Mouse (Mus musculus) embryonic facial prominence, embryonic 11.5 days (tissue): ENCODE measurements around the gene Taf6. TPM values are rescaled to one million over a fixed set of nuclear protein-coding genes. Genes with fewer than 3 reads are reported as not detected.
"Not testable (repeated sequence)": the region's sequence is repeated elsewhere in the genome, so short reads cannot be mapped to it uniquely, and the experiment has no call there.

Source experiments
- ATAC-seq: fragments of 200-750 bp; cut with Nextera tagmentation; replicated peaks from 2 replicates; pipeline ENCODE4 v1.8.0; 2017; ENCODE audit warnings: low read depth; ENCODE audit not compliant: insufficient number of reproducible peaks, low FRiP score, low TSS enrichment
- DNase-seq: peaks from one replicate; pipeline ENCODE4 v3.0.0-alpha.2; 2015; ENCODE audit warnings: low spot score
- H3K27ac ChIP-seq: fragments of 300-500 bp; sonication (generic); replicated peaks from 2 replicates; pipeline ENCODE4 v1.5.1; 2014; ENCODE audit warnings: mild to moderate bottlenecking, low read depth, low read length, control low read depth
- H3K27me3 ChIP-seq: fragments of 300-500 bp; sonication (generic); 2 replicates; pipeline ENCODE4 v1.6.1; 2014; ENCODE audit warnings: mild to moderate bottlenecking, low read length, moderate library complexity, mixed read lengths; ENCODE audit not compliant: control insufficient read depth, insufficient read depth
- H3K36me3 ChIP-seq: fragments of 300-500 bp; sonication (generic); replicated peaks from 2 replicates; pipeline ENCODE4 v1.6.1; 2014; ENCODE audit warnings: low read depth, mild to moderate bottlenecking, low read length, moderate library complexity, mixed read lengths; ENCODE audit not compliant: control insufficient read depth, insufficient read depth
- H3K4me1 ChIP-seq: fragments of 300-500 bp; sonication (generic); 2 replicates; pipeline ENCODE4 v1.6.1; 2014; ENCODE audit warnings: low read length, mixed read lengths; ENCODE audit not compliant: control insufficient read depth, insufficient read depth
- H3K4me2 ChIP-seq: fragments of 300-500 bp; sonication (generic); 2 replicates; pipeline ENCODE4 v1.6.1; 2014; ENCODE audit warnings: low read depth, mild to moderate bottlenecking, control low read depth, low read length, moderate library complexity
- H3K4me3 ChIP-seq: fragments of 300-500 bp; sonication (generic); 2 replicates; pipeline ENCODE4 v1.5.1; 2014; ENCODE audit warnings: low read depth, low read length, control low read depth
- H3K9ac ChIP-seq: fragments of 300-500 bp; sonication (generic); replicated peaks from 2 replicates; pipeline ENCODE4 v1.6.1; 2014; ENCODE audit warnings: mild to moderate bottlenecking, control low read depth, low read length
- H3K9me3 ChIP-seq: fragments of 300-500 bp; sonication (generic); replicated peaks from 2 replicates; pipeline ENCODE4 v1.6.1; 2016; ENCODE audit warnings: mild to moderate bottlenecking, low read length, inconsistent platforms, mixed read lengths; ENCODE audit not compliant: control insufficient read depth
- WGBS: fragments of 180-500 bp; shearing (Covaris S2); extraction: QIAGEN DNeasy Blood & Tissue Kit; methylation state at CpG from one replicate; pipeline ENCODE4 v1.1.7; 2014; 5-methylcytosine and 5-hydroxymethylcytosine counted together
- polyA plus RNA-seq: library from polyadenylated mRNA; unstranded; fragments of >200 nt; fragmentation: Nextera tagmentation; extraction: Ambion mirVana; gene quantifications from 2 replicates; pipeline ENCODE4 v1.2.1, GENCODE M21; 2014

Gene Taf6
- polyA plus RNA-seq, 1 experiment from 2014 or later, result 125 TPM

DNA sequence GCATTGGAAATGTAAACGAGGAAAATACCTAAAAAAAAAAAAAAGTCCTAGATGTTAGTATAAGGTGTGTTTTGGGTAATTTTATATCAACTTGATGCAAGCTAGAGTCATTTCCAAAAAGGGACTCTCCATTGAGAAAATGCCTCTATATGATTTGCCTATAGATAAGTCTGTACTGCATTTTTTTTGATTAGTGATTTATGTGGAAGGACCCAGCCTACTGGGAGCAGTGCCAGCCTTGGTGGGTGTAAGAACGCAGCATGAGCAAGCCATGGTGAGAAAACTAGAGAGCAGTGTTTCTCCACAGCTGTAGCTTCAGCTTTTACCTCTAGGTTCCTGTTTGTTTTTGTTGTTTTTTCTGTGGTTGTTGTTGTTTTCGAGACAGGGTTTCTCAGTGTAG is 36.0 kb upstream of the Taf6 start:
- H3K27ac ChIP-seq, result no peak overlapping the region
- H3K27me3 ChIP-seq, result no peaks in the 10 kb centered on the region
- H3K4me3 ChIP-seq, result no peak overlapping the region
- H3K9ac ChIP-seq, result no peak overlapping the region
- H3K4me1 ChIP-seq, result no peaks in the 10 kb centered on the region
- WGBS, result 60% methylated on average over 3 of the region's 3 CpGs
- no peak overlapping the region for H3K4me2 ChIP-seq
- H3K9me3 ChIP-seq, result no peaks in the 10 kb centered on the region
- H3K36me3 ChIP-seq, result no peaks in the 10 kb centered on the region
- DNase-seq (no peak), ATAC-seq (no peak)

GRCm38 (mm10) chr5:138222111-138222510 is 34.9 kb upstream of the Taf6 start:
- no peak for ATAC-seq
- WGBS, result 23% methylated on average over 4 of the region's 4 CpGs

GRCm38 (mm10) chr5:138219864-138220263 is 32.6 kb upstream of the Taf6 start:
- DNase-seq (no peak), ATAC-seq (no peak)
- Histone ChIP-seq H3K9me3 (no peaks in the 10 kb centered on the region), H3K4me3 (no peak overlapping the region), H3K27ac (no peak overlapping the region), H3K27me3 (no peaks in the 10 kb centered on the region), H3K36me3 (no peaks in the 10 kb centered on the region), H3K4me1 (no peaks in the 10 kb centered on the region), H3K9ac (no peak overlapping the region), H3K4me2 (no peak overlapping the region)
- 68% methylated on average over 2 of the region's 2 CpGs for WGBS

More at GRCm38 (mm10) chr5:138222111-138222510, 34.9 kb upstream of the Taf6 start:
- no peak overlapping the region for H3K4me2 ChIP-seq
- H3K27me3 ChIP-seq, result no peaks in the 10 kb centered on the region
- no peaks in the 10 kb centered on the region for H3K36me3 ChIP-seq
- no peaks in the 10 kb centered on the region for H3K4me1 ChIP-seq
- no peaks in the 10 kb centered on the region for H3K9me3 ChIP-seq
- H3K9ac ChIP-seq, result no peak overlapping the region
- H3K4me3 ChIP-seq, result no peak overlapping the region
- DNase-seq, result peak; percentile 76
- H3K27ac ChIP-seq, result no peak overlapping the region

DNA sequence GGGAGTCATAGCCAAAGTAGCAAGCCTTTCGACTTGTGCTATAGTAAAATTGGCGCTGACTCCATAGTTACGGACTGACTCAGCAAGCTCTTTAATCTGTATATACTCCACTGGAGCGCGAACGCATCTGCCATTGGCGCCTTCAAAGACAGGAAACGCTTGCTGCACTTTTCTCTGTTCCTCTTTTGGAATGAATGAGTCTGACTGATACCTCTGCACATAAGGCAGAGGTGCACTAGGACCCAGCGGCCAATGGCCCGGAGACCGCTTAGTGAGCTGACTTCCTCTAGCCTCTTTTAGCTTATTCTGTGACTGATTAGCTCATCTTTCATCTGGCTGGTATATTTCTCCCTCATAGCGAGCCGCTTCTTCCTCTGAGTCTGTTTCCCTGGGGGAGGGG is 29.4 kb upstream of the Taf6 start:
- not testable (repeated sequence) for H3K27me3 ChIP-seq, H3K9ac ChIP-seq, DNase-seq, H3K36me3 ChIP-seq, H3K27ac ChIP-seq, ATAC-seq, H3K4me1 ChIP-seq, H3K4me2 ChIP-seq, H3K4me3 ChIP-seq, H3K9me3 ChIP-seq
- WGBS, result 93% methylated on average over 13 of the region's 13 CpGs

GRCm38 (mm10) chr5:138207873-138208272 is 20.6 kb upstream of the Taf6 start:
- Histone ChIP-seq H3K9ac (no peak overlapping the region), H3K36me3 (no peaks in the 10 kb centered on the region), H3K27ac (no peak overlapping the region), H3K4me1 (no peaks in the 10 kb centered on the region), H3K4me3 (no peak overlapping the region), H3K27me3 (no peaks in the 10 kb centered on the region), H3K4me2 (no peak overlapping the region), H3K9me3 (no peaks in the 10 kb centered on the region)
- 85% methylated on average over 4 of the region's 4 CpGs for WGBS
- DNase-seq (no peak), ATAC-seq (no peak)

DNA sequence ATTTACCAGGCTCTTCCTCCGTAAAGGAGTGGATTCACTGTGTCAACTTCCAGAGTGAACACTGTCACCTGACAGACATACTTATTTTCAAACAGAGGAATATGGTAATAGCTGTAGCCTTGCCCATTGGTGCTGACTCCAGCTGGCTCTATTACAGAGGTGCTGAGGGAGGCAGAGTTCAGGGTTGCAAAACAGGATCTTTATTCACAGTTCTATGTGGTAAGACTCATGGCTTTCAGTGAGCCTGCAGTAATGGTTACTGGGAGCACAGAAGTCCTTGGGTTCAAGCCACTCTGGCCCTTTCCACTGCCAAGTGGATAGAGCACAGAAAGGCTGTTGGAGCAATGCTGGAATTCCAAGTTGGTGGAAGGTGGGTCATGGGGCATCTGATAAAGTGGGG is 20.0 kb upstream of the Taf6 start:
- Histone ChIP-seq H3K9ac (no peak overlapping the region), H3K4me1 (no peaks in the 10 kb centered on the region), H3K27me3 (no peaks in the 10 kb centered on the region), H3K9me3 (no peaks in the 10 kb centered on the region), H3K4me3 (no peak overlapping the region), H3K36me3 (no peaks in the 10 kb centered on the region), H3K27ac (no peak overlapping the region), H3K4me2 (no peak overlapping the region)
- DNase-seq (no peak), ATAC-seq (no peak)
- 82% methylated on average over 1 of the region's 1 CpGs for WGBS

- no peak overlapping the region for H3K9ac ChIP-seq
- no peak overlapping the region for H3K4me3 ChIP-seq
- H3K27ac ChIP-seq, result no peak overlapping the region
- H3K4me2 ChIP-seq, result no peak overlapping the region
- no peaks in the 10 kb centered on the region for H3K27me3 ChIP-seq
- 84% methylated on average over 3 of the region's 3 CpGs for WGBS
- H3K36me3 ChIP-seq, result no peaks in the 10 kb centered on the region
- no peak for DNase-seq
- no peak for ATAC-seq
- H3K4me1 ChIP-seq, result no peaks in the 10 kb centered on the region
- H3K9me3 ChIP-seq, result no peaks in the 10 kb centered on the region
Observed at GRCm38 (mm10) chr5:138202086-138202485, 14.8 kb upstream of the Taf6 start.

GRCm38 (mm10) chr5:138199576-138199975 is 12.3 kb upstream of the Taf6 start:
- 13% methylated on average over 1 of the region's 1 CpGs for WGBS
- H3K4me2 ChIP-seq, result no peak overlapping the region
- H3K9me3 ChIP-seq, result no peaks in the 10 kb centered on the region
- H3K36me3 ChIP-seq, result no peaks in the 10 kb centered on the region
- H3K4me3 ChIP-seq, result no peak overlapping the region
- ATAC-seq (no peak), DNase-seq (peak; percentile 25)
- no peak overlapping the region for H3K27ac ChIP-seq
- no peak overlapping the region for H3K9ac ChIP-seq
- H3K4me1 ChIP-seq, result no peaks in the 10 kb centered on the region
- H3K27me3 ChIP-seq, result no peaks in the 10 kb centered on the region
